8 mouse cellular contexts compared by ENCODE assay signal in the genomic region with DNA sequence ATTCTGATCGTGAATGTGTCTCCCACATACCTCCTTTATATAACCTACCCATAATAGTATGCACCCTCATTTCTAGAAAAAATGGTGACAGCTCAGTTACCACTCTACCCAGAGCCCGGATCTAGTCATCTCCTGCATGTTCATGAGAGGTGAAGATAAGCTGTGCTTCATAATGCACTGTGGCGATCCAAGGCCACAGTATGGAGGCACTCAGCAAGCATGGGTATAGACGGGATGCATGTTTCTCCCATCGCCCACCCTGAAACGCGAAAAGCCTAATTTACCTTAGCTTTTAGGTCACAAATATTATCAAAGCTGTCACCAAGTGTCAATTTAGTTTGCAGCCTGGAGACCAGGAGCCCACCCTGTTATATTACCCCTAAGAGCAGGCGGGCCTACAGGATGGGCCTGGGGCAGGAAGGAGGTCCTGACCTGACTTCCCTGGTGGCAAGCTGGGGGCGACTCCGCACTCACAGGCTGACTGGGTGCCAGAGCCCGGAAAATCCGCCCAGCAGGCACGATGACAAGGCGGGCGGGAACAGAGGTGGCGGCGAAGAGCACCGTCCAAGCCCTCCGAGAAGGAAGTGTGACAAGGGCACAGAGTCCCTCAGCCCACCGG. TPM values are rescaled to one million over a fixed set of nuclear protein-coding genes. Genes with fewer than 3 reads are reported as not detected.
DNase-seq lines count a peak whose midpoint lies in the region; ATAC-seq and TF ChIP-seq lines count a peak whose summit lies in the region.

No protein-coding gene starts in this region.

- H3K9ac ChIP-seq in limb, embryonic 14.5 days (ENCODE audit: low read depth, low read length, severe bottlenecking), result peak overlapping the region; percentile 97
- peak overlapping the region; percentile 92 for H3K9ac ChIP-seq in neural tube, embryonic 15.5 days (replicated peaks)

- peak overlapping the region; percentile 91 for H3K4me3 ChIP-seq in limb, embryonic 14.5 days (replicated peaks; ENCODE audit: low read length)
- H3K4me3 ChIP-seq in neural tube, embryonic 15.5 days (replicated peaks), result peak overlapping the region; percentile 98

- DNase-seq in frontal cortex, postnatal 10 days (ENCODE audit: low spot score in 2 of 2), result no peak
- peak; percentile 64 for DNase-seq in thymus, postnatal 10 days (ENCODE audit: low spot score in 2 of 2)
- no peak for DNase-seq in thymus, postnatal 0 days (ENCODE audit: low spot score)
- no peak for DNase-seq in limb, embryonic 14.5 days (ENCODE audit: low spot score)
- DNase-seq in ovary, postnatal 14 days (ENCODE audit: low spot score), result no peak

- WGBS in limb, embryonic 14.5 days, result 3% methylated on average over 19 of the region's 20 CpGs
- 1% methylated on average over 20 of the region's 20 CpGs for WGBS in neural tube, embryonic 15.5 days

- no peaks in the 10 kb centered on the region for H3K36me3 ChIP-seq in limb, embryonic 14.5 days (ENCODE audit: control insufficient read depth, insufficient read depth, low read length)
- no peaks in the 10 kb centered on the region for H3K36me3 ChIP-seq in neural tube, embryonic 15.5 days

- TF ChIP-seq POLR2A in limb, embryonic 14.5 days (IDR thresholded peaks at IDR 0.05; ENCODE audit: borderline replicate concordance, extremely low read depth, insufficient read depth, insufficient read length), result no peak

- H3K9me3 ChIP-seq in limb, embryonic 14.5 days (ENCODE audit: control insufficient read depth, low read length), result no peaks in the 10 kb centered on the region
- H3K9me3 ChIP-seq in neural tube, embryonic 15.5 days (replicated peaks), result no peaks in the 10 kb centered on the region

- peak; percentile 78 for ATAC-seq in frontal cortex, adult (ENCODE audit: low TSS enrichment)
- peak; percentile 75 for ATAC-seq in granulocyte monocyte progenitor cell, adult 5-6 weeks (replicated peaks; ENCODE audit: poor library complexity, severe bottlenecking)
- ATAC-seq in limb, embryonic 14.5 days (ENCODE audit: low FRiP score, low read depth), result peak; percentile 41
- peak; percentile 81 for ATAC-seq in neural tube, embryonic 15.5 days (ENCODE audit: low FRiP score)

- H3K4me2 ChIP-seq in limb, embryonic 14.5 days (replicated peaks; ENCODE audit: low read depth, low read length, severe bottlenecking), result peak overlapping the region; percentile 77
- H3K4me2 ChIP-seq in neural tube, embryonic 15.5 days, result peak overlapping the region; percentile 81

- H3K27me3 ChIP-seq in limb, embryonic 14.5 days (ENCODE audit: control insufficient read depth, insufficient read depth, low read length), result no peaks in the 10 kb centered on the region
- no peaks in the 10 kb centered on the region for H3K27me3 ChIP-seq in neural tube, embryonic 15.5 days (replicated peaks)

- H3K27ac ChIP-seq in limb, embryonic 14.5 days (replicated peaks; ENCODE audit: low read depth, low read length), result peak overlapping the region; percentile 92
- H3K27ac ChIP-seq in neural tube, embryonic 15.5 days (replicated peaks), result peak overlapping the region; percentile 93

- H3K4me1 ChIP-seq in limb, embryonic 14.5 days (ENCODE audit: control insufficient read depth, insufficient read depth, low read length), result peaks cover 3% of the 10 kb centered on the region
- H3K4me1 ChIP-seq in neural tube, embryonic 15.5 days, result peaks cover 16% of the 10 kb centered on the region

RNA-seq across cellular contexts. Expression of gene Cep83, which starts 0.5 kb away (rescaled TPM):
- 21.1 and 23.5 TPM in 2 replicates for polyA plus RNA-seq in thymus, postnatal 0 days (2015; fragmentation: Nextera tagmentation; extraction: Ambion mirVana)
- total RNA-seq in granulocyte monocyte progenitor cell, adult 5-6 weeks (2014; fragmentation: Nextera tagmentation), result 56.5 and 57.9 TPM in 2 replicates
- 81.0 and 89.1 TPM in 2 replicates for total RNA-seq in granulocyte monocyte progenitor cell, adult 5-6 weeks (2017)
- 16.4 and 27.6 TPM in 2 replicates for polyA plus RNA-seq in limb, embryonic 14.5 days (2012; rRNA removed)
- 21.4 and 23.4 TPM in 2 replicates for polyA plus RNA-seq in limb, embryonic 14.5 days (2014; fragmentation: Nextera tagmentation; extraction: Ambion mirVana)
- 21.6 and 21.9 TPM in 2 replicates for polyA plus RNA-seq in neural tube, embryonic 15.5 days (2015; fragmentation: Nextera tagmentation; extraction: Ambion mirVana)

Comparison
In these comparisons a context has a peak if more than half of its experiments do, and no peak if none do; other contexts are left out.
1. DNase-seq: peak in thymus, postnatal 10 days (2 of 2); none in frontal cortex, postnatal 10 days (0 of 2), thymus, postnatal 0 days (single experiment), limb, embryonic 14.5 days (single experiment) and ovary, postnatal 14 days (single experiment).
2. Peak in every context shown above with its lines, with median percentiles within 50 percentile points of each other: ATAC-seq.